Mouse (Mus musculus) CD4-positive, CD25-positive, alpha-beta regulatory T cell (primary cell): ENCODE results near the gene Ccr7. TPM values are rescaled to one million over a fixed set of nuclear protein-coding genes. Genes with fewer than 3 reads are reported as not detected.

Experiments used
- polyA plus RNA-seq: library from polyadenylated mRNA; unstranded; fragments of 100-300 nt; shearing (Covaris generic); gene quantifications from one replicate; pipeline ENCODE4 v1.2.1, GENCODE M21; 2017

Ccr7 gene
- polyA plus RNA-seq: 575 TPM

DNA sequence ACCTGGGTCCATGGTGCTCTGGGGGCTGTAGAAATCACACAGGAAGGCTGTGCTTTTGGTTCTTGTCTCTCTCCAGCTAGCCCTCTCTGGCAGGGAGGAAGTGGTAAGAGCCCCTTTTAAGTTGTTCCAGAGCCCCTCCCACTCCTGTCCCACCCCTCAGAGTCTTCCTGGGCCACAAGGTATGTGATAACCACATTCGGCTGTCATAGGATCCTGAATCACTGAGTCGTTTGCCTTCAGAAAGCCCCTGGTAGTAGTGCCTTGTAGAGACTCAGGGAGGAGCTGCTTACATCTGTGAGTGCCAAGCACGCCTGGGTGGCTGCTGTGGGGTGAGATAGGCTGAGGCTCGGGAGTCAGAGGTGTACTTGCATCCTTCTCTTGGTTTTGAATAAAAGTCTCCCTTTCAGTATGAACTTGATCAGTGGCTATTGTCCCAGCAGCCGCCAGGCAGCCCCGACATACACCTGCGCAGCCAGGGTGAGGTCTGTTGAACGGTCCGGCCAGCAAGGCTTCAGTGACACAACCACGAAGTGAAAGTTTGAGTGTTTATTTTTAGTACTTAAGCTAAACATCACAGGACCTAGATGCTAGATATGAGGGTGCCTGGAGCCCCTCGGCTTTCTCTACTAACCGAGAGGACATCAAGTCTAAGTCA is at the start of gene Ccr7:
Gene Ccr7, minus strand, starts transcription at position 91 of the 655 bp plus-strand sequence.

Other genes with a start within 250 kb of the Ccr7 start
- 2.5 TPM for gene Cdc6, start 247.3 kb downstream of the Ccr7 start, polyA plus RNA-seq
- 68.8 TPM for gene Rara, start 227.3 kb downstream of the Ccr7 start, polyA plus RNA-seq
- 0.43 TPM for gene Gjd3, start 172.1 kb downstream of the Ccr7 start, polyA plus RNA-seq
- gene Top2a, start 130.9 kb downstream of the Ccr7 start, polyA plus RNA-seq: 13.5 TPM
- gene Igfbp4, start 113.8 kb downstream of the Ccr7 start, polyA plus RNA-seq: 335 TPM
- gene Tns4, start 65.8 kb downstream of the Ccr7 start, polyA plus RNA-seq: 0.20 TPM
- gene Smarce1, start 75.9 kb upstream of the Ccr7 start, polyA plus RNA-seq: 226 TPM
- gene Krt222, start 89.0 kb upstream of the Ccr7 start, polyA plus RNA-seq: 1.5 TPM
- gene Krt24, start 130.2 kb upstream of the Ccr7 start, polyA plus RNA-seq: not detected
- gene Krt25, start 167.9 kb upstream of the Ccr7 start, polyA plus RNA-seq: not detected
- not detected for gene Krt26, start 182.9 kb upstream of the Ccr7 start, polyA plus RNA-seq
- gene Krt27, start 196.0 kb upstream of the Ccr7 start, polyA plus RNA-seq: not detected
- not detected for gene Krt28, start 219.8 kb upstream of the Ccr7 start, polyA plus RNA-seq
- 15.0 TPM for gene Krt10, start 234.3 kb upstream of the Ccr7 start, polyA plus RNA-seq